Mouse (Mus musculus) CH12.LX (cell line): ENCODE data around the gene Pofut2.

Experiments
- BHLHE40 ChIP-seq: IDR thresholded peaks from 2 replicates; pipeline ENCODE4 v1.6.1; 2011; ENCODE audit warnings: mild to moderate bottlenecking, low read depth, low read length, improper control_type of control experiment
- CTCF ChIP-seq, 2 experiments: IDR thresholded peaks in 1 of 2; conservative IDR thresholded peaks in 1 of 2; 2 replicates each; pipeline ENCODE4 v1.5.1; 2011 to 2012; ENCODE audit warnings: low read depth in 2 of 2, low read length in 2 of 2, improper control_type of control experiment in 1 of 2, inconsistent platforms in 1 of 2, mild to moderate bottlenecking in 1 of 2, moderate library complexity in 1 of 2
- EP300 ChIP-seq: IDR thresholded peaks from 2 replicates; pipeline ENCODE4 v1.6.1; 2011; ENCODE audit warnings: low read length, improper control_type of control experiment
- MAFK ChIP-seq: IDR thresholded peaks from 2 replicates; pipeline ENCODE4 v1.6.1; 2011; ENCODE audit warnings: low read length, improper control_type of control experiment; ENCODE audit not compliant: insufficient replicate concordance
- MAX ChIP-seq: IDR thresholded peaks from 2 replicates; pipeline ENCODE4 v1.6.1; 2011; ENCODE audit warnings: low read length, improper control_type of control experiment
- NRF1 ChIP-seq: IDR thresholded peaks from 2 replicates; pipeline ENCODE4 v1.6.1; 2014; ENCODE audit warnings: low read depth, mild to moderate bottlenecking, inconsistent platforms, low read length, improper control_type of control experiment, moderate library complexity
- PAX5 ChIP-seq: IDR thresholded peaks from 2 replicates; pipeline ENCODE4 v1.6.1; 2012; ENCODE audit warnings: low read length, inconsistent platforms, mixed read lengths
- POLR2A ChIP-seq: IDR thresholded peaks from 2 replicates; pipeline ENCODE4 v1.6.1; 2011; ENCODE audit warnings: low read depth, mild to moderate bottlenecking, improper control_type of control experiment, low read length
- TBP ChIP-seq: conservative IDR thresholded peaks from 2 replicates; pipeline ENCODE4 v1.6.1; 2011; ENCODE audit warnings: low read depth, low read length, improper control_type of control experiment
- TCF12 ChIP-seq: IDR thresholded peaks from 2 replicates; pipeline ENCODE4 v1.6.1; 2014; ENCODE audit warnings: low read depth, mild to moderate bottlenecking, inconsistent platforms, low read length, improper control_type of control experiment

GRCm38 (mm10) chr10:77224390-77224789 lies 34.6 kb upstream of the Pofut2 start:
- TF ChIP-seq POLR2A: no peak
- no peak for TF ChIP-seq CTCF (conservative IDR thresholded peaks at IDR 0.05 in 1 of 2, IDR thresholded peaks at IDR 0.05 in 1 of 2; ENCODE audit: low read depth in 2 of 2, low read length in 2 of 2)
- TF ChIP-seq BHLHE40: no peak
- TF ChIP-seq NRF1: no peak
- TF ChIP-seq EP300: no peak
- no peak for TF ChIP-seq PAX5
- TF ChIP-seq MAFK: no peak
- TF ChIP-seq MAX: no peak
- TF ChIP-seq TBP: no peak
- no peak for TF ChIP-seq TCF12
